Mouse (Mus musculus): ENCODE results near the gene Dhx9. TPM values are rescaled to one million over a fixed set of nuclear protein-coding genes. Genes with fewer than 3 reads are reported as not detected.
"Not testable (repeated sequence)": the region's sequence is repeated elsewhere in the genome, so short reads cannot be mapped to it uniquely, and the experiment has no call there.

Dhx9 gene
- total RNA-seq, 4 experiments from 2014 or later, result 18.8 to 23.4 (median 20.3) TPM

DNA sequence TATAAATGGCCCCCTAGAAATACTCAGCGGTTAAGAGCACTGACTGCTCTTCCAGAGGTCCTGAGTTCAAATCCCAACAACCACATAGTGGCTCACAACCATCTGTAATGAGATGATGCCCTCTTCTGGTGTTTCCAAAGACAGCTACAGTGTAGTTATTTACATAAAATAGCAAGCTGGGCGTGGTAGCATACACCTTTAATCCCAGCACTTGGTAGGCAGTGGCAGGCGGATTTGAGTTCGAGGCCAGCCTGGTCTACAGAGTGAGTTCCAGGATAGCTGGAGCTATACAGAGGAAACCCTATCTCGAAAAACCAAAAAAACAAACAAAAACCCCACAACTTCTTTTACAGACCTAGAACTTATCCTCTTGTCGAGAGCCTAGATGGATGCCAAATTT is 1.3 kb downstream of the Dhx9 start:
- DNase-seq (ENCODE audit: low spot score in 2 of 2), result not testable (repeated sequence)

GRCm38 (mm10) chr1:153485201-153485796 is 2.2 kb downstream of the Dhx9 start:
- DNase-seq (ENCODE audit: low spot score in 2 of 2), result no peak

- DNase-seq (ENCODE audit: low spot score in 2 of 2), result no peak
Observed at GRCm38 (mm10) chr1:153481025-153481412, 6.4 kb downstream of the Dhx9 start.

DNA sequence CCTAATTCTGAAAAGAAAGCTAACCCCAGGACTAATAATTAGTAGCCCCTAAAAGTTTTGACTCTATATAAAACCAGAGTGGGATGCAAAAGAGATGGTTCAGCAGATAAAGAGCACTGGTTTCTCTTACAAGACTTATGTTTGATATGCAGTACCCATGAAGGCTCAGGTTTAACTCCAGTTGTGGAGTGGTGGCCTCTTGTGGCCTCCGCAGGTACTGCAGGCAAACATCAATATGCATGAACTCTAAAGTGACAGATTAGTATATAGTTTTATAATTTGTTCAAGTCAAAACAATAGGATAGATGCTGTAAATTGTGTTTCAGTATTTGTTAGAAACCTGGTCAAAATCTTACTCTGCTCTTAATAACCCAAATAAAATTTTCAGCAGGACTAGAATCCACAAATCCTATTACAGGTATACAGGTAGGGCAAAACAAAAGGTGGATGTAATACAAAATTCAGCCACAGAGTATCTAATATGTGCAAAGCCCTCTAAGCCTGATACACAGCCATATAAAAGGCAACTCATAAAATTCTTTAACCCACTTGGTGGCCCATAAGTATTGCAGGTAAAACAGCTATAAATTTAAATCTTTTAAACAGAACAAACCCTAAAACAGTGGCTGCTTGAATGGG is 7.0 kb downstream of the Dhx9 start:
- no peak for DNase-seq (ENCODE audit: low spot score in 2 of 2)

GRCm38 (mm10) chr1:153479296-153479695 is 8.2 kb downstream of the Dhx9 start:
- no peak for DNase-seq (ENCODE audit: low spot score in 2 of 2)

- no peak for DNase-seq (ENCODE audit: low spot score in 2 of 2)
Observed at GRCm38 (mm10) chr1:153461796-153462195, 25.7 kb downstream of the Dhx9 start.

- no peak for DNase-seq (ENCODE audit: low spot score in 2 of 2)
Observed at GRCm38 (mm10) chr1:153456137-153456536, 31.3 kb downstream of the Dhx9 start.

- DNase-seq (ENCODE audit: low spot score in 2 of 2), result no peak
Observed at GRCm38 (mm10) chr1:153453146-153453642, 34.3 kb downstream of the Dhx9 start.

DNA sequence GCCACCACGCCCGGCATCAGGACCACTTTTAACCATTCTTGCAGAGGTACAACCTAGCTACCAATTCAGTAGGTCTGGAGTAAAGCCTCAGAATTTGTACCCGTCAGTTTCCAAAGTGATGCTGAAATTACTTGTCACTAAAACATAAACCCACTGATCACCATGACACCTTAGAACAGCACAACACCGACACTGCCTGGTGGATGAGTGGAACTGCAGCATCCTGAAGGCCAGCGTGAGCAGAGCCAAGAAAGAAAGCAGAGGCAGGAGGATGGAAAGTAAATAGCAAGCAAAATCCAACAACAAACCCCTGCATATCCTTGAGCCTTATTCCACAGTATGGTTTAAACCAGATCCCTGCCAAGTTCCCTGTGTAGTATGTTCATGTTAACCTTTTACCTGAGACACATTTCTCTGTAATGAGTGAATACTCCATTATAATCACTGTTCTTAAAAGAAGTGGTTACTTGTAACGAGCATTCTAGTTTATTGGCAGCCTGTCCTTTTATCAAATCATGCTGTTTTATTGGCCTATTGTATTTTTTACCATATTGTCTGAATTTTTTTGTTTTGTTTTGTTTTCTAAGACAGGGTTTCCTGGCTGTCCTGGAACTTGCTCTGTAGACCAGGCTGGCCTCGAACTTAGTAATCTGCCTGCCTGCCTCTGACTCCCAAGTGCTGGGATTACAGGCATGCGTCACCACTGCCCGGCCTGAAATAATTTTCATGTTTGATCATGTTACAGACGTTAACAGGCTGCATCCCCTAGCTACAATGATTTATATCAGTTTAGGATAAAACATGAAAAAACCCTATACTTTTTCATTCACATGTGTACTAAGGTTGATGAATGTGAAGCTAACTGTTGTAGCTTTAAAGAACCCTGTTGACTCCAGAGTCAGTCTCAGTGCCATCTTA is 36.0 kb downstream of the Dhx9 start:
- DNase-seq (ENCODE audit: low spot score in 2 of 2), result no peak

DNA sequence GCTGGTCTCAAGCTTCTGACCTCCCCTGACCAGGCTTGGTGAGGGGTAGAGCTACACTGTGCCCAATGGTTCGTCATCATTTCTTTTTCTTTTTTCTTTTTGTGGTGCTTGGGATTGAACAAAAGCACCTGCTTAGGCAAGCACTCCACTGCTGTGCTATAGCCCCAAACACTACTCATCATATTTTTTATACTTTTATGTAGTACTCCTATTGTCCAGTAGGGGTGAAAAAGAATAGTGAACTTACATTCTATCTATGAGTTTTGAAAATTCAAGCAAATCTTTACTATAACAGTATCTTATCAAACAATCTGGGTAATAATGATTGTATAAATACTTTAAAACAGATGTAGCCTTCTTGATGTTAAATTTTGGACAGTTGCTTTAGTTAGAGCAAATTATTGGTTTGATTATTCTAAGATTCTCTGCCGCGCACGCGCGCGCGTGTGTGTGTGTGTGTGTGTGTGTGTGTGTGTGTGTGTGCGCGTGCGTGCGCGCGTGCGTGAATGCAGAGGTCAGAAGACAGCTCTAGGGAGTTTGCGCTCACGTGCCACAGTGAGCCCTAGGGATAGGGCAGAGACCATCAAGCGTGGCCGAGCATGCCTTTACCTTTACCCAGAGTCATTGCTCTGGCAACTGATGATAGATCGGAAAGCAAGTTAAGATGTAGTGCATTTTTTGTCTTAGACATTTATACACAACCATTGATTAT is 41.2 kb downstream of the Dhx9 start:
- no peak for DNase-seq (ENCODE audit: low spot score in 2 of 2)

- DNase-seq (ENCODE audit: low spot score in 2 of 2), result no peak
Observed at GRCm38 (mm10) chr1:153443632-153444031, 43.8 kb downstream of the Dhx9 start.

- DNase-seq (ENCODE audit: low spot score in 2 of 2), result no peak
Observed at GRCm38 (mm10) chr1:153443019-153443418, 44.4 kb downstream of the Dhx9 start.

- no peak for DNase-seq (ENCODE audit: low spot score in 2 of 2)
Observed at GRCm38 (mm10) chr1:153441656-153442055, 45.8 kb downstream of the Dhx9 start.

DNA sequence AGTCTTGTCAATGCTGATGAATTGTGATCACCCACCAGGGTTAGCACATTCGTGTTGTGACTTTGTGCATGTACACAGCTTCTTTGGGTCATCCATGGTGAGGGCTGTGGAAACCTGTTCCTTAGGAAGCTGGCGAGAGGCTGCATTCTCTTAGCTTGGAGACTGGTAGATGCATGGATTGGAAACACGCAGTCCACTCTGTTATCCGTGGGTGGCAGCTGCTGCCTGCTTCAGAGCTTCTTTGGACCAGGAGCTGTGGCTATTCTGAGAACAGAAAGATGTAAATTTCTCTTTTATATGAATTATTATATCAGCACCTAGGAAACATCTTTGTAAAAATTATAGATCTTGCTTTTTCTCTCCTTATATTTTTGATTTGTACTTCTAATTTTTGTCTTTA is 46.7 kb downstream of the Dhx9 start:
- no peak for DNase-seq (ENCODE audit: low spot score in 2 of 2)

- no peak for DNase-seq (ENCODE audit: low spot score in 2 of 2)
Observed at GRCm38 (mm10) chr1:153437536-153437935, 49.9 kb downstream of the Dhx9 start.

DNA sequence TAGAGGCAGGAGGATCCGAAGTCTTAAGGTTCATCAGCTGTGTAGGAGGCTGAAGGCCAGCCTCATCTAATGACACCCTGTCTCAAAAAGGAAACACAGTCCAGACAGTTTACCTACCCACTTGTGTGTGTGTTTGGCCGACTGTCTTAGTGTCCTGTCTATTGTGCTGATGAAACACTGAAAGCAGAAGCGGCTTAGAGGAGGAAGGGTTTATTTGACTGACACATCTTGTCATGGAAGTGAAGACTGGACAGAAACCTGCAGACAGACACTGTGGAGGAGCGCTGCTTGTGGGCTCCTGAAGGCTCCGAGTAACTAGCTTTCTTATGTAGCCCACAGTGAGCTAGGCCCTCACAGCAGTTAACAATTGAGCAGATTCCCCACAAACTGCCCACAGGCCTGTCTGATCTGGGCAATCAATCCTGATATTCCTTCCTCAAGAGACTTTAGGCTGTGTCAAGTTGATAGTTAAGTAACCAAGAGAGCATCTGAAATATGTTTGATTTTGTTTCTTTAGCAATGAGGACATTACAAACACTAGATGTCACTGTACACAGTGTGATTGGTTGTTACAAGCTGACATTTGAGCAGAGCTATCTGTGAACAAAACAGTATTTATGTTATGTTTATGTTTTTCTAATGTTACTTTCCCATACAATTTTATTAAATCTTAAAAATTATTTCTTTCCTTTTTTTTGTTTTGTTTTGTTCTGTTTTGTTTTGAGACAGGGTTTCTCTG is 53.4 kb downstream of the Dhx9 start:
- DNase-seq (ENCODE audit: low spot score in 2 of 2), result no peak

DNA sequence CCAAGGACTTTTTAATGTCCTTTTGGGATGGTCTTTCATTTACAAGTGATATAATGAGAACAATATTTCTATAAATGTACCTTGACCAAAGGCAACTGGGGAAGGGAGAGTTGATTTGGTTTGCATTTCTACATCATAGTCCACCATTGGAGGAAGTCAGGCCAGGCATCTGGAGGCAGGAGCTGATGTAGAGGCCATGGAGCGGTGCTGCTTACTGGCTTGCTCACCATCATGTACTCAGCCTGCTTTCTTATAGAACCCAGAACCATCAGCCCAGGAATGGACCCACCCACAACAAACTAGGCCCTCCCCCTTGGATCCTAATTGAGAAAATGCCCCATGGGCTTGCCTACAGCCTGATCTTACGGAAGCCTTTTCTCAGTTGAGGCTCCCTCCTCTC is 55.1 kb downstream of the Dhx9 start:
- DNase-seq (ENCODE audit: low spot score in 2 of 2), result no peak

DNA sequence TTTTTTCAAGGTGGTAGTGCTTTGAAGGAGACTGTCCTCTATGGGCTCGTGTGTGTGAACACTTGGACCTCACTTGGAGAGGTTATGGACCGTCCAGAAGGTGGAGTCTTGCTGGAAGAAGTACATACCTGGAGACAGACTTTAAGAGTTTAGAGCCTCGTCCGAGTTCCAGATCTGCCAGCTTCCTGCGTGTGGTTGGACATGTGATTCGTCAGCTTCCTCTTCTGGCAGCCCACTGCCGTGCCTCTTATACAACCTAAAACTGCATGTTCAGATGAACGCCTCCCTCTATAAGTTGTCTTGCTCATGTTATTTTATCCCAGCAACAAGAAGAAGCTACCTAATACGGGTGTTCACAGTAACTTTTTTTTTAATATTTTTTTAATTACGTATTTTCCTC is 55.8 kb downstream of the Dhx9 start:
- DNase-seq (ENCODE audit: low spot score in 2 of 2), result no peak

- no peak for DNase-seq (ENCODE audit: low spot score in 2 of 2)
Observed at GRCm38 (mm10) chr1:153431158-153431557, 56.3 kb downstream of the Dhx9 start.

GRCm38 (mm10) chr1:153424770-153425584 is 62.5 kb downstream of the Dhx9 start, which contains the start of gene Shcbp1l:
TSS of gene Shcbp1l (plus strand) at chr1:153425162.
- DNase-seq (ENCODE audit: low spot score in 2 of 2), result peak; percentile 14 to 30

Measured in gastrocnemius, adult 8-10 months (tissue).